Mouse (Mus musculus): ENCODE results near the gene Siah1b. TPM values are rescaled to one million over a fixed set of nuclear protein-coding genes. Genes with fewer than 3 reads are reported as not detected.

Siah1b gene
- total RNA-seq (2021) = 6.1 and 6.2 TPM in 2 replicates
- long read RNA-seq, experiment 1, transcript Siah1b-203 (4 exons, 803 nt) = major isoform, 9 of 11 reads
- long read RNA-seq, experiment 1, partial matches to known transcripts = 1 of 11 reads
- long read RNA-seq, experiment 1, other reads (novel, unspliced or antisense) = 0 of 11 reads
- long read RNA-seq, experiment 2, transcript Siah1b-203 (4 exons, 803 nt) = major isoform, 5 of 10 reads
- long read RNA-seq, experiment 2, partial matches to known transcripts = 0 of 10 reads
- long read RNA-seq, experiment 2, other reads (novel, unspliced or antisense) = 1 of 10 reads

- peak; percentile 93 for DNase-seq
Measured at GRCm38 (mm10) chrX:164076040-164076775, at the start of gene Siah1b. Gene Siah1b, minus strand, starts transcription at chrX:164076493.

GRCm38 (mm10) chrX:164123942-164124341 lies 47.6 kb upstream of the Siah1b start:
- DNase-seq = no peak

GRCm38 (mm10) chrX:164113744-164114143 lies 37.5 kb upstream of the Siah1b start:
- DNase-seq = no peak

- DNase-seq = no peak
Measured at GRCm38 (mm10) chrX:164111146-164111545, 34.9 kb upstream of the Siah1b start.

GRCm38 (mm10) chrX:164102656-164103055 lies 26.4 kb upstream of the Siah1b start:
- DNase-seq = no peak

GRCm38 (mm10) chrX:164102198-164102597 lies 25.9 kb upstream of the Siah1b start:
- DNase-seq = no peak

GRCm38 (mm10) chrX:164101483-164101882 lies 25.2 kb upstream of the Siah1b start:
- no peak for DNase-seq

GRCm38 (mm10) chrX:164095838-164096237 lies 19.5 kb upstream of the Siah1b start:
- DNase-seq = no peak

- no peak for DNase-seq
Measured at GRCm38 (mm10) chrX:164093435-164093834, 17.1 kb upstream of the Siah1b start.

- DNase-seq = no peak
Measured at GRCm38 (mm10) chrX:164092300-164093169, 16.2 kb upstream of the Siah1b start.

- no peak for DNase-seq
Measured at GRCm38 (mm10) chrX:164089916-164090315, 13.6 kb upstream of the Siah1b start.

- DNase-seq = no peak
Measured at GRCm38 (mm10) chrX:164088582-164088981, 12.3 kb upstream of the Siah1b start, which contains the start of gene Cltrn. Gene Cltrn, plus strand, starts transcription at chrX:164088830.

- DNase-seq = no peak
Measured at GRCm38 (mm10) chrX:164082030-164082429, 5.7 kb upstream of the Siah1b start.

- DNase-seq = no peak
Measured at GRCm38 (mm10) chrX:164068968-164069367, 7.3 kb downstream of the Siah1b start.

GRCm38 (mm10) chrX:164066185-164066584 lies 10.1 kb downstream of the Siah1b start:
- peak; percentile 81 for DNase-seq

GRCm38 (mm10) chrX:164059070-164059469 lies 17.2 kb downstream of the Siah1b start:
- no peak for DNase-seq

- no peak for DNase-seq
Measured at GRCm38 (mm10) chrX:164058523-164058922, 17.8 kb downstream of the Siah1b start.

GRCm38 (mm10) chrX:164055726-164056125 lies 20.6 kb downstream of the Siah1b start:
- no peak for DNase-seq

- no peak for DNase-seq
Measured at GRCm38 (mm10) chrX:164046736-164047135, 29.6 kb downstream of the Siah1b start.

- DNase-seq = no peak
Measured at GRCm38 (mm10) chrX:164042069-164042468, 34.2 kb downstream of the Siah1b start.

- DNase-seq = no peak
Measured at GRCm38 (mm10) chrX:164038882-164039281, 37.4 kb downstream of the Siah1b start.

GRCm38 (mm10) chrX:164035931-164036330 lies 40.4 kb downstream of the Siah1b start:
- no peak for DNase-seq

- DNase-seq = no peak
Measured at GRCm38 (mm10) chrX:164035401-164035800, 40.9 kb downstream of the Siah1b start.

Measured in adrenal gland, postnatal 14 days (tissue).